Mouse (Mus musculus): ENCODE measurements at regions not wholly inside any gene's neighbourhood (a gene's known extent, or its start where the extent isn't known, plus 50 kb on each side); places are given as distances from the start of the nearest gene placed in this dataset.

DNA sequence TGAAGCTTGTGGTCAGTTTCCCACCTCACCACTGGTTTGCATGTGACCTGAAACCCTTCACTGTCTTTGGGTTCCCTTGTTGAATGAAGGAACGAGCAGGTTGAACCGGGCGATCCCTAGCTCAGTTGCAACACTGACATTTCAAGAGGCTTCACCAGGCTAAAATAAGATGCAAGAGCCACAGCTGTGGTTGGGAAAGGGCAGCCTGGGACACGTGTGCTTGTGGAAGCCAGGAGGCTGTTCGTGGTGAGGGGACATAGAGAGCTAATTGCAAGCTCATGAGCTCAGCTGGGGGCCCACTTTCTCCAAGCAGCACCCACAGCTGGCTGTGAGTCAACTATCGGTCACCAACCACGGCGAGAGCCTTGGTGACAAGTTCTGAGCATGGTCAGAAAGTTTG, 64.8 kb upstream of the 1600014C23Rik start:
- no peak for DNase-seq (ENCODE audit: extremely low spot score, low spot score)

DNA sequence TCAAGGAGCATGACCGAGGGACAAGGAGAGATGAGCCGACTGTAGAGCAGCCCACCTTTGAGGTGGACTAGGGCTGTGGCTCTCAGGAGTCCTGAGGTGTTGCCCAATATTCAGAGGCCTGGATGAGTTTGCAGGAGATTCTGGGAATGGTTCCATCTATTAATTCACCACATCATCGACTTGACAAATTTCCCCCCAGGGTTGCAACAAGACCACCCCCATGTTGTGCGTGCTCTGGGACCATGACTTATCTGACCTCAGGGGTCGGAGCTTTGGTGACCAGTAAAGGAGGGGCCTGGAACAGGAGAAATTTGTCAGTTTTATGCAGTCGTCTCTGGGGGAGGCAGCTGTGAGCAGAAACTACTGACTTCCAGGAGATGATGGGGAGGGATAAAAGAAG, 63.5 kb upstream of the 1600014C23Rik start:
- DNase-seq (ENCODE audit: extremely low spot score, low spot score): no peak

DNA sequence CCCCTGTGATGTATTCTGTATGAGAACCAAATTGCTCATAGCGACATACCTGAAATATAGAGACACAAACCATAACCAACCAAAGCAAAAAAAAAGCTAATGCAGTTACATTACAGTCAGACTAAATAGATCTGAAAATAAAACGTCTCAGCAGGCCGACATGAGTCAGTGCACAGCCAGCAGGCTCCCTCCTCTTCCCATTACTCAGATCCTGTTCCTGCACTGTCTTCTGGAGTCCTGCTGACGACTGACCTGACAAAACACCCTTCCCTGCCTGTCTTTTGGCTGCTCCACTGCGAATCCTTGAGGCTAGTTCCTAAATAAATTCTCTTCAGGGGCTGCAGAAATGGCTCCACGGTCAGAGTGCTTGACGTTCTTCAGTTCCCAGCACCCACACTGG, 61.3 kb upstream of the 1600014C23Rik start:
- DNase-seq (ENCODE audit: extremely low spot score, low spot score): no peak

DNA sequence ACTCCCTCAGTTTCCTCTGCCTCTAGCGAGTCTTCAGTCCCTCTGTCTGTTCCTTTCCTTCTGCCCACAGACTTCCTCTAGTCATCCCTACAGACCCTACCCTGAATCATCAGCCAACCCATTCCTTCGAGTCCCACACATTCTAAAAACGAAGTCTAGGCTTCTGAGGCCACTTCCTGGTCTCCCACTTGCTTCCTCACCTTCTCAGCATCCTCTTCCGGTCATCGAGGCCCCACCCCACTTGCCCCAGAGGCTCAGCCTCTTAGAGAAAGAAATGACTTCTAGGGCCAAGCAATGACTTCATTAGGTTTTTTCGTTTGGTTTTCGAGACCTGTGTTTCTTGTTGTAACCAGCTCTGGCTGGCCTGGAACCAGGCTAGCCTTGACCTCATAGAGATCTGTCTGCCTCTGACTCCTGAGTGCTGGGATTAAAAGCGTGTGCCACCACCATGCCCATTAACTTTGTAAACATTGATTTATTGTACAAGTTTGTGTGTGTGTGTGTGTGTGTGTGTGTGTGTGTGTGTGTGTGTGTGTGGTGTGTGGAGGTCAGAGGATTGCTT, 57.4 kb upstream of the 1600014C23Rik start:
- DNase-seq (ENCODE audit: extremely low spot score, low spot score): no peak

DNA sequence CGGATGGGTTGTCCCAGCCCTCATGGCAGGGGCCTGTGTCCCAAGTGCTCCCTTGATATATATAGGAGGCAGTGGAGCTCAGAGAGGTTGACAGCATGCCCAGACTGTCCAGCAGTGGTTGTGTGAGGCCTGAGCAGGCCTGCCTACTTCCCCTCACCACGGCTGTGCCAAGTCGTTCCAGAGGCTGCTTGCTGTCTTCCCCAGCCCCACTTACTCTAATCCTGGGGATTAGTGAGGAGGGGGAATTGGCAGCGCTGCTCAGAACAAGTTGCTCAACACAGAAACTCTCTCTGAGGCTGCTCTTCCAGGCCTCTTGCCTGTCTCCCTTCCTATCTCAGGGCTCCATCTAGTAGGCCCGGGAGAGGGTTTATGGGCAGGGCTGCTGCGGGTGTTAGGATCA, 56.1 kb upstream of the 1600014C23Rik start:
- no peak for DNase-seq (ENCODE audit: extremely low spot score, low spot score)

DNA sequence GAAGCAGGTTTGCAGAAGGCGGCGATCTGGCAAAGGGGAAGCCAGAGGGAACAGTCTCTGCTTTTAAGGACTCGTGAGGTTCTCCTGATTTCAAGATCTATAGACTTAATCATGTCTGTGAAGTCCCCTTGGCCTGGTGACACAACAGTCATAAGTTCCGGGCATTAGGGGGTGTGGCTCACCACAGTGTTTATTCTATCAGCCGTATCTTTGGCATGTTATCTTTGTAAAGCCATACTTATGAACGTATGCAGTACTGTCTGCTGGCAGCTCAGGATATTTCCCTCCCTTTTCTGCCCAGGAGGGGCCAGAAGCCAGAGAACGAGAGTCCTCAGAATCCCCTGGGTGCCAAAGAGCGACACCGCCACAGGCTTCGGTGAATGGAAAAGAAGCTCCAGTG, 51.3 kb upstream of the 1600014C23Rik start:
- no peak for DNase-seq (ENCODE audit: extremely low spot score, low spot score)

DNA sequence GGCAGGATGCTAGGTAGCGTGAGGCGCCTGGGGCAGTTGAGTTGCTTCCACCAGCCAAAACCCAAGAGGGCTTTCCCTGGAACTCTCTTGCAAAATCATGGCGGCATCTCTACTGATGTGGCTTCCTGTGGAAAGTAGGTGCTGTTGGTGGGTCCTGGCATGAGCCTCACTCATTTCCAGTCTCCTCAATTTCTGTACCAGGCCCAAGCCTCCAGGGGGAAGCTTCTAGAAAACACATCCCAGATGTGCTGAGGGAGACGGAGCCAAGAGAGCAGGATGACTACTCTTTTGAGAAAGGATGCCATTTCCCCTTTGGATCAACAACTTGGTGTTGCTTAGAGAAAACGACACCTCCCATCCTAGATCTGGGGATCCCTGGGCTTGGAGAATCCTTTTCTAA, 50.9 kb upstream of the 1600014C23Rik start:
- DNase-seq (ENCODE audit: extremely low spot score, low spot score): no peak

All from neural tube, embryonic 10.5 days (tissue).